Mouse (Mus musculus) MN1 (cell line): ENCODE results near the gene Fance.
"Not testable (repeated sequence)": the region's sequence is repeated elsewhere in the genome, so short reads cannot be mapped to it uniquely, and the experiment has no call there.

Experiments used
- DNase-seq: peaks from one replicate; pipeline ENCODE4 v3.0.0-alpha.2; 2016; ENCODE audit warnings: low spot score

Gene Fance

DNA sequence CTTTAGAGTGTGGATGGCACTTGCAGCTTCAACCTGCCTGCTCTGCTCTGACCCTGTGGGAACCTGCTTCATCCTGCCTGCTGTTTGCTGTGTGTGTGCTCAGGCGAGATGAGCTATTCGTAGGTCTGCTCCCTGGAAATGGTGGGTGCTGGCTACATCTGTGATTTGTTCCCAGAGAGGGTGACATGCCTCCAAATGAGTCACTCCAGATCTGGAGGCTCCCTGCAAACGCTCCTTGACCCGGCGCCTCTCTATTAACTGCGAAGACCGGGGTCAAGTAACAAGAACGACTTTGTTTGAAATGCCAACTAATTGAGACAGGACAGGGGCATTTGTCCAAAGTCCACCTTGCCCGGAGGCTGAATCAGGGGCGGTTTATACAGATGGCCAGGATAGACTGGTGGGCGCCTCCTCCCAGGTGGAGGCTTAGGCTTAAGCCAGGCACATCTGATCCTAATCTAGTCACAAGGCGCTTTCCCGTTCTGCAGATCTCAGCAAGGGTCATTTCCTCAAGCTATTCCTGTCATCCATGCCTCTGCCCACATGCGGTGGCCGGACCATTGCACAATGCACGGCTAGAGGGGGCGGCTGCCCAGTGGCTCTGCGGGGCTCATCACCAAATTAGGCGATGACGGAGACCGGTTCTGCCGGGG is 14.5 kb downstream of the Fance start:
- peak; percentile 72 for DNase-seq

DNA sequence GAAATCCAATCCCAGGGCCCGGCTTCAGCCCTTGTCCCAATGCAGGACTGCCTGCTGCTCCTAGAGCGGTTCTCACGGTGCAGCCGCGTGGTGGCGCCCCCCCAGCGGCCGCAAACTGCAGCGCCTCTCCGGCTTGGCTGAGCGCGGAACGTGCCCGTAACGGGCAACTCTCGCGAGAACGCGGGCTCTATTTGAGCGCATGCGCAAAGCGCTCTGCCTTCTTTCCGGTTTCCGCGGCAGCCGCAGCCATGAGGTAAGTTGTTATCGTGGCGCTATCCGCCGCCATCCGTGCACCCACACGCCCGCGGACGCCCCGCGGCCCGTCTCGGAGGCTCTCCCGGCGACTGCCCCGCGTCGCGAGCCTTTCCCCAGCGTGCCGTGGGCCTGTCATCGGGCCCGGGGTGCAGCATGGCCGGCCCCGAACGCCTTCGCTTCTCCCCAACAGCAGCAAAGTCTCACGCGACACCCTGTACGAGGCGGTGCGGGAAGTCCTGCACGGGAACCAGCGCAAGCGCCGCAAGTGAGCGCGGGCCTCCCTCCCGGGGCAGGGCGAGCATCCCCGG is 15.1 kb downstream of the Fance start, which contains the start of gene Rpl10a:
Rpl10a (plus strand) TSS at position 106 of the 563 bp plus-strand sequence.
- peak; percentile 98 for DNase-seq

DNA sequence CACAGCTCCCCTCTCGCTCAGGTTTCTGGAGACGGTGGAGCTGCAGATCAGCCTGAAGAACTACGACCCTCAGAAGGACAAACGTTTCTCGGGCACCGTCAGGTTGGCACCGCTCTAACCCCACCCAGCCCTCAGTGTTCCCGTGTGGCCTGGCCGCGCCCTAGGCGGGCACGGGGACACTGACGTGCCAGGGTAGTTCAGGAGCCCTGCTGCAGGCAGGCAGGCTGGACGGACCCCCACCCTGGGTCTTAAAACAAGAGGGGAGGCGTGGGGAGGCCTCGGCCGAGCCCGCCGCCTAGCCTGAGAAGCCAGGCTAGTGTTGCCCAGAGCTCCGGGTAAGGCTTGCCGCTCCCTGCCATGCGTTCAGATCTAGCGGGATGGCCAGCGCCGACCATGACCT is 15.6 kb downstream of the Fance start:
- DNase-seq: peak; percentile 42

DNA sequence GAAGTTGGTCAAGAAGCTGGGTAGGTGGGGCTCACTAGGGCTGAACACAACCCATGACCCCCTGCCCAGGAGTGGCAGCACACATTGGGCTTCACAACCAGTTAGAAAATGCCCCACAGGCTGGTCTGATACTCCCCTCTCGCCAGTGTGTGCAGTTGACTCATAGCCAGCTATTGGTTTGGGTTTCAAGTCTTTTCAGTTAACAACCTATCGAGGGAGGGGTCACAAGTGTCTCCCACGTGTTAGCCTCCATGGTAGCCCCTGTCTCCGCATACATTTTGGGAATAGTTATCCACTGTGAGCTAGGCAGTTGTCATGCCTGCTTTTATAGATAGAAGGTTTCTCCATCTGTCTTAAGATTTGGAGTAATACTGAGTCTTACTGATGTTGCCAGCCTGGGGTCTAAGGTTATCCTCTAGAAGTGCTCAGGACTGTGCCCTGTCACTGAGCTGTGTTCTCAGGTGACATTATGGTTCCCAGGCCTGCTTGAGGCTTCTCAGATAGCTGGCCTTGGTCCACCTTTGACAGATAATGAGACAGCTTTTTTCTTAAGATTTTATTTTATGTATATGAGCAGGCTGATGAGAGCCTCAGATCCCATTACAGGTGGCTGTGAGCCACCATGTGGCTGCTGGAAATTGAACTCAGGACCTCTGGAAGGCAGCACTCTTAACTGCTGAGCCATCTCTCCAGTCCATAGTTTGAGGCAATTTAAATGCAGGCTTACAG is 16.3 kb downstream of the Fance start:
- peak; percentile 37 for DNase-seq

DNA sequence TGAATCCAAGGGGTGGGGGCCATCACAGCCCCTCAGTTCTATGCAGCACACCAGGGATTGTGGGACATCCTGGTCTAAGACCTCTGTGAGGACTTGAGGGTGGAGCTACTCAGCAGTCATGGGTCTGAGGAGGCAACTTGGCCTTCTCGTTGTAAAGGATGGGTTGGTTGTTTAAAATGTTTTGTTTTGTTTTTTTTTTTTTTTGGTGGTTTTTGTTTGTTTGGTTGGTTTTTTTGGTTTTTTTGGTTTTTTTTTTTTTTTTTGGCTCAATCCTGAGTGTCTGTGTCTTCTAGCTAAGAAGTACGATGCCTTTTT is 16.9 kb downstream of the Fance start:
- DNase-seq: no peak

DNA sequence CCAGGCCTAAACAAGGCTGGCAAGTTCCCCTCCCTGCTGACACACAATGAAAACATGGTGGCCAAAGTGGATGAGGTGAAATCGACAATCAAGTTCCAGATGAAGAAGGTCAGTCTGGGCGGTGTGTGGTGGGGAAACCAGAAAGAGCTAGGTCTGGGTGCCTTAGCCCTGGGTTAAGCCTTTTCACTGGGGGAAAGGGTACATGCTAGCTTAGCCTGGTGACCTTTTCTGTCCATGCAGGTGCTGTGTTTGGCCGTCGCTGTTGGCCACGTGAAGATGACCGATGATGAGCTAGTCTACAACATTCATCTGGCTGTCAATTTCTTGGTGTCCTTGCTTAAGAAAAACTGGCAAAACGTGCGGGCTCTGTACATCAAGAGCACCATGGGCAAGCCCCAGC is 17.3 kb downstream of the Fance start:
- not testable (repeated sequence) for DNase-seq

DNA sequence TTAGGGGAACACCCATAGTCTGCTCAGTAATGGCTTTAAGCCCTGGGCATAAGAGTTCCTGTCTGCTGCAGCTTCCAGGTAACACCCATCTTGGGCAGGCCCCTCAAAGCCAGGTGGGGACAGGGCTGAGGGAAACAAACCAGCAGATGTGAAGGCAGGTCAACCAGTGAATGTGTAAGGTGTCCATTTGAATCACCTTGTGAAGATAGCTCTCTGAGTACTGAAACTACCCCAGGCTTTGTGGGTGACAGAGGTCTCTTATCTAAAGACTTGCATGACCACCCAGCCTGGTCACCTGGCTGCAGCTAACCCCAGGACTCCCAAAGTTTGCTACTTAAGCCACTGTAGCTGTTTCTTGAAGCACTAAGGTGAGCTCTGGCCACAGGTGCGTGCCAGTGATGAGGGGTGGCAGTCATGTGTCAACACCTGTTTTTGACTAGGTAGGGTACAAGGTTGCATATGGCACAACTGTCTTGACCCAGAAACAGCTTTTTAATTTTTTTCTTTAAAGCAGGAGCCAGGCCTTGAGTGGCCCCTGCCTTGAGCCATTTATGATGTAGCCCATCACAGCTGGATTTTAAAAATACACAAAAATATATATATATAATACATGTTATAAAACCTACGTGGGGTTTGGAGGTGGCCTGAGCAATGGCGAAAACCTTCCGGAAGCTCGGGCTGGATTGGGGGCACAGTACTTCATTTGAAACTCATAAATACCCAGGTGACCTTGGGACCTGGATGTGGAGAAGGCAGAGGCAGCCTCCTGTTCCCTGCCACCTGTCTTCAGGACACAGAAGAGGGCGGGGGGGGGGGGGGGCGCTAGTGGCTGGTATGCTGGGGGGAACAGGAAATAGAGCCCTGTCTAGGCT is 18.2 kb downstream of the Fance start:
- no peak for DNase-seq

DNA sequence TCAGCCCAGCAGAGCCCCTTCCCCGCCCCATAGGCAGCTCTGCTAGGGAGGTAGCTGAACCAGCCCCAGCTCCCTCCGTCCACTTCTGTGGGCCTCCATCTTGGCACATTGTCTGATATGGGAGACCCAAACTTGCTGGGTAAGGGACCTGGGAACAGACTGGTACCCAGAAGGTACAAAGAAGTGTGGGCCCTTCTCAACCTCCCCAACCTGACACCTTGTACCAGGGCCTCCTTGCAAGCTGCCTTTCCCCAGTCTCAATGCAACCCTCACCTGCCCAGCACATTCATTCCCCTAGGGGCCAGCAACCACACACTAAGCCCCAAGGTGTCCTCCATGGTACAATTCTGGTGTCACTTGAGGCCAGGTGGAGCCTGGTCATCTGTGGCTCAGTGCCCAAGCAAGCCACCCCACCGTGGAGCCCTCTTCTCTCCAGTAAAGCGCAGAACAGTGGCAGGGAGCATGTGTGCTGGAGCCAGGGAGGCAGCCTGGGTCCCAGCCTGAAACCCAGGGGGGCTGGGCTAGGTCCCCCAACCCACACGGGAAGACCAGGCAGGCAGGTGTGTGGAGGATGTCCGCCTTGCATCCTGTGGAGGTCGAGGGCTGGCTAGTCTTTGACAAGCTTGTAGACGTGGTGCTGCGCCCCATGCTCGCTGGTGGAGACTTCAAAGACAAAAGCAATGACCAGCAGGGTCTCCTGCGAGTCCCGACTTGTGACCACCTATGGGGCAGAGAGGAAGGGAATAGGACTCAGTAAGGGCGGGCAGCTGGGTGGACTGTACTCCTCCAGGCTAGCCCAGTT is 19.0 kb downstream of the Fance start:
- DNase-seq: no peak

DNA sequence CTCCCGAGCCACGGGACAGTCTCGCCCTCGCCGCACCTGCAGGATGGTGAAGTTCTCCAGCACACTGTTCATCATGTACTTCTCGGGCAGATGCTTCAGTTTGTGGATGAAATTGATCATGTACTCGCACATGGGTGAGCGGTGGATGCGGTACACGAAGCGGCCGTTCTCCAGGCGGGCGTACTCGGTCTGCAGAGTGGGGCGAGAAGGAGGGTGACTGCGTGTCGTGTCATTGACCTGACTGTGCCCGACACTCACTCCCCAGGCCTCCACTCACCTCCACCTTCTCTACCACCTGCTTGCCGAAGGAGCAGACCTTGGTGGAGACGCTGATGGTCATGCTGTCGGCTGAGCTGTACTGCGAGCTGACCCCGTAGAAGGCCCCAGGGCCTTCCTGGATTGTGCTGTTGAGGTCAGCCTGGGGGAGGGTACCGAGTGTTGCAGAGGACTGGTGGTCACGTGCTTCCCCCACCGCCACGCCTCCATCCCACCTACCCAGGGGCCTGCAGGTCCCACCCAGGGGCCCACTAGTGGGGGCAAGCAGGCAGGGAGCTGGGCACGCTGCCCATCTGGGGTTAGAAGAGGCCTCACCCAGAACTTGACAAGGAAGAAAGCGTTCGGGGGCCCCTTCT is 19.7 kb downstream of the Fance start:
- no peak for DNase-seq

DNA sequence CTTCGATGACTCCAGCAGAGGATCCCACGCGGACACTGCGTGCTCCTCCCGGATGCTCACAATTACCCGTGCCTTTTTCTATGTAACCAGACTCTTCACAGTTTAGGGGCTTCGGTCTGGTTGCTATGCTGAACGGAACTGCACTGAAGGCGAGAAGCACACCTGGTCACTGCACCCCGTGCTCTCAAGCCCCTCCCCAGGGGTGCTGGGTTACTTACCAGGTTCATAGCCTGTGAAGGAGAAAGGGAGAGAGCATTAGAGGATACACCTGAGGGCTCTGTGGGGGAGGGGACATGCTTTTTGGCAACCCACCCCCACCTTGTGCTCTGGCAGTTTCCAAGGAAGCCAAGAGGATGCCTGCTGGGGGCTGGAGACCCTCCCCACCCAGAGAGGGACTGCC is 21.9 kb downstream of the Fance start:
- DNase-seq: no peak

DNA sequence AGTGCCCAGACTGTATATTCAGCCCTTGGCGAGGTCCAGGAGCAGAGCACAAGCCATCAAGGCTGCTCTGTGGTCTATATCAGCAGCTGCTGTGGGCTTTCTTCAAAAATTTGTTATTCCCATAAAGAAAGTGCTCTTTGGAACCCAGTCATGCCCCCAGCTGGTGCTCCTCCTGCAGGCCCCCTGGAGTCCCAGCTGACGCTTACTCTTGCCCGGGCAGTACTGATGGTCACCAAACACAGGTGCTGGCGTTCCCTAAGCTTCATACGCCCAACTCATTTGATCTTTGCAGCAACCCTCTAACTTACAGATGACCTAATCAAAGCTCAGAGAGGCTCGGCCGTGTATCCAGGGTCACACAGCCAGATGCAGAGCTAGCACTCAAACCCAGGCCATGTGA is 24.2 kb downstream of the Fance start:
- DNase-seq: no peak

DNA sequence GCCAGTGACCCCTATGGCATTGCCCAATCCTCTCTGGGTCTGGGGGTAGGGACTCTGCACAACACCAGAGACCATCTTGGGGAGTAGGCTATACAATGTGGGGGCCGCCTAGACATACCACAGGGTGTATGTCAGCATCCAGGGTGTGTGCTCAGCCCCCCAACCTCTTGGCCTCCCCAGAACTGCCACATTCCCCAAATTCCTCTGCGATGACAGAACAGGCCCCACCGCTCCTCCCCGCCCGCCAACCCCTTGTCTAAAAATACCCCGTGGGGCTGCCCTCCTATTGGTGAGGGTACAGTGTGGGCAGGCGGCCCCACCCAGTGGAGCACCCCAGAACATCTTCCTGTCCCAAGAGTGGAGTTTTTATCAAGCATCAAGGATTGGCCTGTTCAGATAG is 27.3 kb downstream of the Fance start:
- no peak for DNase-seq

DNA sequence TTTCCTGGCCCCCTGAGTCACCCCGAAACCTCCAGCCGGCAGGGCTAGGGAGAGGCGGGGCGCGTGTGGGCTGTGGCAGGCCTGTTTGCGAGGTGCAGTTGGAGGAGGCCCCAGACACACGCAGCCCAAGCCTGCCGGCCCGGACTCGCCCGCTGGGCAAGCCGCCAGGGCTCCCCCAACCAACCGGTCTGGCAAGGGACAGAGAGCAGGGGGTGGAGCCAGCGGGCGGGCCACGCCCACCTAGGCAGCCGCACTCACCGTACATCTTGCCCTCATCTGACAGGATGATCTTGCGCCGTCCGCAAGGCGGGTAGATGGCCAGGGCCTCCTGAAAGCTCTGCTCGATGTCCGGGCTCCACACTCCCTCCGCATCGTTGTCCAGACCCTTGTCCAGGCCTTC is 27.8 kb downstream of the Fance start:
- DNase-seq: peak; percentile 91

DNA sequence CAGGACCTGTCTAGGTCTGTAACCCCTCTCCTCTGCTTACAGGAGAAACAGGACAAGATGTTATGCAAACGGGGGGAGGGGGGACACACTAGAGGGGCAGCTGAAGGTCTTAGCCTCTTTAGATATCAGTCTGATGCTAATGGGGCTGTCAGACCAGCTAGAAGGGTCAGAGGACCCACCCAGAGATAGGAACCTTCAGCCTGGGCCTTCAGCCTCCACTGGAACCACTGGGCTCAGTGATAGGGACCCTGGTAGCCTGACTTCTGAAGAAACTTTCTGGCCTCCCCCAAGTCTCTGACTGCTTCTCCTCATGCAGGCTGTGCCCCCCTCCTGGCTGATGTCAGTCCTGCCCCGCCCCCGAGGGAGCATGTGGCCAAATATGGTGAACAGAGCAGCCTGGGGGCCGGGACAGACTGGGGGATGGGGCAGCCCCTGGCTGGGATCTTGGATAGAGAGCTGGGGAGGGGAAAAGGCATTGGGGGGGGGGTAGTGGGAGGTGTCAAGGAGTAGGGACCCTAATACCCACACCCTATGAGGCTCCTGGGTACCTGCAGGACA is 30.8 kb downstream of the Fance start:
- no peak for DNase-seq

DNA sequence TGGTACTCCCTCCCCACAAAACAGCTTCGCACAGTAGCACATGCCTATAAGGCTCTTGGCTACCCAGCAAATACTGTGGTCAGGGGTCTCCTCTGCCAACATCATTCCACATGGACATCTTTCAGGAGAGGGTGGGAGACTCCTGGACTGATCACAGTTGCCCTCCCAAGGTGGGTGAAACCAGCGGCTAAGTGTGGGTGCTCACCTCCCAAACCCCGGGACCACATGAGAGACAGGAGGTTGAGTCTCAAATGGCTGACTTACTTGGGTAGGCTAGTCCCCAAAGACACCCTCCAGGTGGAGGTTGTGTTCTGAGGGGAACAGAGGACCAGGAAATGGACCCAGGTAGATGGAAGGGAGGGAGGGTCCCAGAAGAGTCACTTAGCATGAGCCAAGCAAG is 31.4 kb downstream of the Fance start:
- DNase-seq: no peak

DNA sequence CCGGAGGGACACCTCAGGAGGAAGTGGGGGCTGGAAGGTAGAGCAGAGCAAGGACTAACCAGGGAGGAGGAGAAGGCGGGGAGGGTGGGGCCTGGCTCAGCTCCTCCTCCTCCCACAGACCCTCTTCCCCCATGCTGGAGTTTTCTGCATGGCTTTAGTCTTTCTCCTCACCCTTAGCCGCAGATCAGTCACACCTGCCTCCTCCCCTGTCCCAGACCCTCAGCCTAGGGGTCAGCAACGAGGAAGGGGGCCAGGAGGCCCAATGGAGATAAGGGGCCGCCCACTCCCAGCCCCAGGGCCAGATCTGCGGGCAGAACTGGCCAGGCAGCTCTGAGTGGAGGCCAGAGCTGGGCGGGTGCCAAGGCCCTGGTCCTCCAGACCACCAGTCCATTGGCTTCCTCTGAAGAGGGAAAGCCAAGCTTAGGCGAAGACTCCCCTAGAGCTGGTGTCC is 32.0 kb downstream of the Fance start:
- DNase-seq: peak; percentile 77

DNA sequence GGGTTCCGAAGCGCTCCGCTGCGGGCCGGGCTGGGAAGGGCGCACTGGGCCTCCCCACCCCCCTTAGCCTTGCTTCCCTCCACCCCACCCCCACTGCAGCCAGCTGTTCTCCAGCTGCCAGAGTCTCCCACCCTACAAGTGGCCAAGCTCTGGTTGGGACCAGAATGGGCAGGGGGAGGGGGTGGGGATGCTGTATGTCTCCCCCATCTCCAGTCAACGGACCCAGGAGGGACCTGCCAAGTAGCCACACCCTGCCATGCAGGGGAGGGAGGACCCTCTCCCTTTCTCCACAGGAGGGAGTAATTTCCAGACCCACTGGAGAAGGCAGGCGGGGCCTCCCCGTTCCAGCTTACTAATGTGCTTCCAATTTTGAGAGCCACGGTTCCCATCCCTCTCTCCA is 32.6 kb downstream of the Fance start:
- peak; percentile 70 for DNase-seq

DNA sequence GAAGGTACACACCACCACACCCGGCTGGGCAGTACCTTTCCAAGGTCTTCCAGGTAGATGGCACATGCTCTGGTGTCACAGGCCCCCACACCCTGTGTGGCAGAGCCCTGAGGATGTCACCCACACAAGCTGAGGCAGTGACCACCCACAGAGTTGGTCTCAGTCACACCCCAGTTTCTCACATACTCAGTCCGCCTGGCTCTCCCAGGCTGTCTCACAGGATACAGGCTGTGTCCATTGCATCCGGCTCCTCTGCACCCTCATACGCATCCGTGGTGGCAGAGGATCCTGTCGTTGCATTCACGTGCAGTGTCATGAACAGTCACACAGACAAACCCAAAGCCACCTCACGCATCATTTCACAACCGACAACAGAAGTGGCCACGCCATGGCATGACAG is 34.0 kb downstream of the Fance start:
- no peak for DNase-seq

DNA sequence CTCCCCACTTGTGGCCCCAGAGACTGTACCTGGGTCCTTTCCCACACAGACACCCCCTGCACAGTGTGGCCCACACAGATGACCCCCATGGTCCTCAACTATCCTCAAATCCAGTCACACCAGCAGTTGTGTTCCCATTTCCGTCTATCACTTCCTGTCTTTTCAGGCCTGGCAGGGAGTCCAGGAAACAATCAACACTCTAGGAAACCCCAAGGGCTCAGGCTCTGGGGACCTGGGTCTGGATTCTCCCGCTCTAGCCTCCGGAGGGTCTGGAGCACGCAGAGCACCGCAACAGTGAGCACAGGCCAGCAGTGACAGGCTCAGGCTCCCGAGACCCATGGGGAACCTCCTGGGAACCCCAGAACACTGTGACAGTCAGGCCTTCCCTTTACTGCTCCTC is 34.9 kb downstream of the Fance start:
- DNase-seq: no peak

DNA sequence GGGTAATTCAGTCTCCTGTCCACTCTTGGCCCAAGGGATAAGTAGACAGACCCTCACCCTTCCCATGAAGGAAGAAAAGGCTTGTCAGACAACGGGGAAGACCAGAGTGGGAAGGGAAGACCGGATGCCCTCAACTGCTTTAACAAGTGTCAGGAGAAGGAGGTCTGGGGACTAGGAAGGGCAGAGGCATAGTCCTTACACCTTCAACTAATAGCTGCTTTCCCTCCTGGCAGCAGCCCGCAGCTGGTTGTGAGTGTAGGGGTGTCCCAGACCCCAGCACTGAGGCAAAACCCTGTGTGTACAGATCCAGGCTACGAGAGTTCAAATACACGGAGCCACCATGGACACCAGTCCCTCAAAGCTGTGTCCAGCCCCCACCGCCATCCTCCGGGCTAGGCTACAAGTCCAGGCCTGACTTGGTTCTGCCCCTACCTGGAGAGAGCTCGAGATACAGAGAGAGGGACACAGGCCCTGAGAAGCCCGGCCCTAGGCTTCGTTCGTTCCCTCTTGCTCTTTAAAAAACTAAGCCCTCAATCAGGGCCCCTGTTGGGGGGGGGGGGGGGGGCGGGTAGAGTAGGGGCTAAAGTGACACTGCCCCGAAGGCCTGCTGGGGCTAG is 36.1 kb downstream of the Fance start:
- no peak for DNase-seq
